Mouse (Mus musculus): ENCODE data around the gene Hdac9.
A peak's percentile ranks its signal among the peaks of the same experiment; 100 is the strongest.

Hdac9 gene

DNA sequence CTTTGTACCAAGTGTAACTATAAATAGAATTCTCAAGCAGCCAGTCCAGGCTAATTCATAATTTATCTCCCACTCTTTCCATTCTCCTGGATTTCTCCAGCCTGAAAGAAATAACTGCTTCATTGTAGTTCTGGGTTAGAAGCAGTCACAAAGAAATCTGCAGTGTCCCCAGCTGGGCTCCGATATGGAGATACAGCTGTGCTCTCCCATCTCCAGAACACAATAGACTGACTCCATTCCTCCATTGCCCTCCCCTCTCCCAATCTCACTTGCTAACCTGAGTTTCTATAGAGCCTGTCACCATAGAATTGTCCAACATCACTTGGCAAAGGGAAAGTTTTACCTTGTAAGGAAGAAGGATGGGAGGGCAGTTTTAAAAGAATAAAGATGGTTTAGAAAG lies 218.9 kb downstream of the Hdac9 start:
- no peak for DNase-seq (ENCODE audit: low spot score in 2 of 2)

DNA sequence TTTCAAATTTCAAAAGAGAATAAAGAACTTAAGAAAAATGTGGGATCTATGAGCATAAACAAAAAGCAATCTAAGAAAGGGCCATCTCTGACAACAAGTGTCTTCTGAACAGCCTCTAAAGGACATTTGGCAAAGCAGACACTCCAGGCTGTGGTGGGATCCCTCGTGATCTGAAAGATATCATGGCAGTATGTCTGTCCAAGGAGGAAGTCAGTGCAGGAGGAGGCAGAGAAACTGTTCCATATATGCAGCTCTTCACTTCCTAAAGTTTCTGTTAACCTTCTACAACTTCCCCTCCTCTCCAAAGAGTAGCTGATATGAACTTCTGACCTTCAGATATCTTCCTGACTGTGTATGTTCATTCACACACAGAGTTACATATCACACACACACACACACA lies 220.2 kb downstream of the Hdac9 start:
- DNase-seq (ENCODE audit: low spot score in 2 of 2), result no peak

DNA sequence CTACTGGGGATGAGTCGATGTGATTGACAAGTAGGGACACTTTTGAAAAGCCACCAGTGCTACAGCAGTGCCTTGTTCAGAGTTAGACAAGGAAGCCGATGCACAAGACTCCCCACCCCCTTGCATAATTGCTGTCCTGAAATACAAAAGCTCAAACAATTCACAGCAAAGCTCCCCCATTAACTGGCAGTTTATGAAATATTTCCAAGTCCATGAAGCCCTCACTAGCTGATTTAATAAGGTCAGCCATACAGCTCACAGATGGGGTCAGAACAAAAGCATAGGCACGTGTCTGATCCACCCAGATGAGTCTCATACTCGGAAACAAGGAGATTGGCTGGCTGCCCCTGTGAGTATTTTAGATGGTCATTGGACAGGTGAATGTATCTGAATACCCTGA lies 228.0 kb downstream of the Hdac9 start:
- DNase-seq (ENCODE audit: low spot score in 2 of 2), result no peak

DNA sequence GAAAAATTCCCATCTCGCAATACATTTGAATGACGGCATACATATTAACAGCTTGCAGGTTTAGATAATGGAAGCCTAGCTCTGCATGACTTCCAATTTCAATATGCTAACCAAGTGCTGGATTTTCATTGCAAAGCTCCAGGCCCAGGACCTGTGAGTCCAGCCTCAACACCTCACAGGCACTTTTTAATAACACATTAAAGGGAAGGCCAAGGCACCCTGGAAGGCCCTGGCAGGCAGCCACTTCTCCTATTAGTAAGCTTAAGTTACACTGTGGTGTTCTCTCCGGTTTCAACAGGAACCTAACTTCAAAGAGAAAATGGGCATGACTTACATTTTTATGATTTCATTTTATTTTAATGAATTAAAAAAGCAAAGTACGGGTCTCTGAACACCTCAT lies 233.5 kb downstream of the Hdac9 start:
- DNase-seq (ENCODE audit: low spot score in 2 of 2), result no peak

DNA sequence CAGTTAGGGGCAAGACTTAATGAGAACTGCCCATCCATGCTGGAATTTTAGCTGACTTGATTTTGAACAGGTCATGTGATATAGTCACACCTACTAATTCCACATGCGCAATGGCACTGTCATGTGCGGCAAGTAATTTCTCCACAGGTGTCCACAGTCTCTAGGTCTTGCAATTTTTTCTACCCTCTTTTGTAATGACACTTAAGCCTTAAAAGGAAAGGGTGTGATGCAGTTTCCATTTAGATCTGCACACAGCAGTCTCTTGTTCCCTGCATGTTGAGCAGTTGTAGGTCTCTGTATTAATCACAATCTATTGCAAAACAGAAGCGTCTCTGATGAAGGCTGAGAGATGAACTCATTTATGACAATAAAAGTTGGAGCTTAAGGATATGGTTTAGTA lies 234.2 kb downstream of the Hdac9 start:
- DNase-seq (ENCODE audit: low spot score in 2 of 2), result no peak

DNA sequence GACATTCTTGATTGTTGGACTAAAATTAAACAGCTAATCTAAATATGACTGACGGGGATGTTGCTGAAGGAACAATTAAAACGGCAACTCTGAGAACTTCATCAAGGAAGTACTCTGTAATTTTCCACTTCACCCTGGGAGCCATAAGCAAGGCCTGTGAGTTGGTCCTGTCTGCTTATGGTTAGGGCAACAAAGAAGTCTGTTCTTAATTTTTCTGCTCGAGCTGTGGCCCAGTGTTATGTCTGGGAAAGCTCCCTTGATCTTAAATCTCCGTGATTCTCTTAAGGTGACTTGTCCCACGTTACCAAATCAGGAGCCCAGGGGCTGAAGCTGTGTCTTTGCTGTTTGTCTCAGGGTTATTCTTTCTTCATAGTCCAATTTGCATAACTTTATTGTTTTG lies 236.3 kb downstream of the Hdac9 start:
- no peak for DNase-seq (ENCODE audit: low spot score in 2 of 2)

DNA sequence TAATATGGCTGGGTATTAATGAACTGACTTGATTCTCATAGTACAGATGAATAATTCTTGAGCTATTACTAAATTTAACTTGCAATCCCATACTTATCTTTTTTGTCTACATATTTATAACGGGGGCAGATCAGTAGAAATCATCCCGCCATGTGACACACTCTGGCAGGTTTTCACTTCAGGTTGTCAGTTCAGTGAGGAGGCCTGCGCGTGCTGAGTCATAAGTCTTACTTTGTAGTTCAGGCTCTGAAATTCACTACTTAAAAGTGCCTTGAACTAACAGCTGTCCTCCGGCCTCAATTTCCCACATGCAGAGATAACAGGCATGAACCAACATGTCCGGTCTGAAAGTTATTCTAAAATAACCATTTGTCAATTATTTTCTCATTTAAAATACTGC lies 239.8 kb downstream of the Hdac9 start:
- no peak for DNase-seq (ENCODE audit: low spot score in 2 of 2)

DNA sequence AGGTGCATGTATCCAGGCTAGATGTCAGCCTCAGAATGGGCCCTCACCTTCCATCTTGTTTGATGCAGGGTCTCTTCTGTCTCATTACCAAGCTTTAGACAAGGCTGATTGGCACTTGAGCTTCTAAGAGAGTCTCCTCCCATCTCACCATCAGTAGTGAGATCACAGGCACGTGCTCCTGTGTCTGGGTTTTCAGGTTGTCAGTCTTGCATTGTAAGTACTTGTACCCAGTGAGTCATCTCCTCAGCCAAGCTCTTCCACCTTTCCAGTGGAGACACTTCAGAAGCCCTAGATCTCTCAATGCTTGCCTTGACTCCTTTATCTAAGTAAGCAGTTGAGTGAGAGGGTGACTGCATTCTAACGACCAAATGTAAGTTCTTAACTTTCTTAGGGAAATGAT lies 242.7 kb downstream of the Hdac9 start:
- DNase-seq (ENCODE audit: low spot score in 2 of 2), result no peak

DNA sequence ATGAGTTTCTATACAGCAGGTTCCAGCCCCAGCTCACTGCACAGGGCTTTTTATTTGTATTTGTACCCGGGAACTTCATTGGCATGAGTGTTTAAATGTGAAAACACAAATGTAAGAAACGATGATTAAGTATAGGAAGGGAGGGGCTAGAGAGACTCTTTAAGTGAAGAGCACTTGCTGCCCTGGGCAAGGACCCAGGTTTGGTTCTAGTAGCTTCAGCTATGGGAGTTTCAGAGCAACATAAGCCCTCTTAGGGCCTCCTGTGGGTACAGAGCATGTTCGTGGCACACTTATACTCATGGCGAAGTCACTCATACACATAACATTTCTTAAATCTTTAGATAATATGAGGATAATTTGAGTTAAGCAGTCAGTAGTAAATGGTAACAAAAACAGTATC lies 243.4 kb downstream of the Hdac9 start:
- no peak for DNase-seq (ENCODE audit: low spot score in 2 of 2)

DNA sequence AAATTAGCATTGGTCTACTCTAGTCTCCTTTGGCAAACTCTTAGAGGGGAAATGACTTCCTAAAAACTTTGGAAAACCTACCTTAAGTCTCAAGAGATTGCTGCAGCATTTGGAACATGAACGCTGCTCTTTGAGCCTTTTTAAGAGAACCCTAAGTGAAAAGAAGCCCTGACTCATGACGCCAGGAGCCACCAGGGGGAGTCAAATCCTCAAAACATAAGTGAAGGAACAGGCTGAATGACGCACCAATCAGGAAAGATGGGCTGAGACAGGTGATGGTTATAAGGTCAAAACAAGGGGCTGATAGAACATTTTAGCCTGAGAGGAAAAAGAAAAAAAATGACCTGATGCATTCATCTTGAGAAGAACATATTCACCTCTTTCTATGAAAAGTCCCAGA lies 252.1 kb downstream of the Hdac9 start:
- peak; percentile 63 to 72 for DNase-seq (ENCODE audit: low spot score in 2 of 2)

DNA sequence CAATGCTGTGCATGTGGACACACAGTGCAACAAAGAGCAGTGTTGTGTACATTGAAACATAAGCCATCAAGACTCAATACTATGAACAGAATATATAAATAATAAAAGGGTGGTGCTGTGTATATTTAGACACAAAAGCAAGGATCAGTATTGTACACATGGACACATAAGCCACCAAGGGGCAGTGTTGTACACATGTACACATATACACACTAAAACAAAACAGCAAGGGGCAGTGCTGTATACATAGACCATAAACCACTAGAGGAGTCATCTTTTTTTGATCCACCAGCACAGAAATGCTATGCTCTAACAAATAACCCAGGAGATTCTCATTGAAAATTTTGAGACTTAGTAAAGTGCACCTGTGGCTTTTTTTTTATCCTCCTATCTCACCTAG lies 255.5 kb downstream of the Hdac9 start:
- DNase-seq (ENCODE audit: low spot score in 2 of 2), result no peak

DNA sequence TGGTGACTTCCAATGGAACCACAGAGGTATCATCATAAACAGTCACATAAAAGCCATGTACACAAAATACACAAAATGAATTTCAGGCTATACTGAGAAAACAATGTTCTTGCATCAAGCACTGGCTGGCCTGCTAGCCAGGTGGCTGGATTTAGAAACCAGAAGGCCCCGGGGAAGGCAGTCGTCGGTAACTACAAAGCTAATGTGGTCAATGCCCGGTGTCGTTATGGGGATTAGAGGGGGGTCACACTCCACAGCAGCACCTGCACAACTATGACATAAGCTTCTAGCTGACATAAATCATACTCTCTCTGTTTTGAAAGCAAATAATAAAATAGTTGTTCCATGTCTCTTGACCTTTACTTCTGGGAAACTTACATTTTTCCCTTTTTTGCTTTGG lies 256.9 kb downstream of the Hdac9 start:
- no peak for DNase-seq (ENCODE audit: low spot score in 2 of 2)

DNA sequence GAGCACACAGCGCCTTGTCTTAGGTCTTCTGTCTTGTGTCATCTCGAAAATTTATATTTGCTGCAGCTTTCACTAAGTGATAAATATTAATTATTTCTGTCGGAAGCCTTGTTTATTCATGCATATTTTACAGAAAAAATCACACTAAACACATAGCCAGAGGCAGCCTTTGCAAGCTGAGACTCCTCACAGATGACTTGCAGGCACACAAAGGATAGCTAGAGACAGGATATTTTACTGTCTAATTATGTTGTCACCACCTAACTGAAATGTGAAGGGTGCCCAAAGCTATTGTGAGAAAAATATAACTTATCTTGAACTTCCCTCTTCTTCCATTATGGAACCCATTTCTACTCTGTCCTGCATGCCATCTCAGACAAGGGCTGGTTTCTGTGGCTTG lies 258.3 kb downstream of the Hdac9 start:
- DNase-seq (ENCODE audit: low spot score in 2 of 2), result no peak

DNA sequence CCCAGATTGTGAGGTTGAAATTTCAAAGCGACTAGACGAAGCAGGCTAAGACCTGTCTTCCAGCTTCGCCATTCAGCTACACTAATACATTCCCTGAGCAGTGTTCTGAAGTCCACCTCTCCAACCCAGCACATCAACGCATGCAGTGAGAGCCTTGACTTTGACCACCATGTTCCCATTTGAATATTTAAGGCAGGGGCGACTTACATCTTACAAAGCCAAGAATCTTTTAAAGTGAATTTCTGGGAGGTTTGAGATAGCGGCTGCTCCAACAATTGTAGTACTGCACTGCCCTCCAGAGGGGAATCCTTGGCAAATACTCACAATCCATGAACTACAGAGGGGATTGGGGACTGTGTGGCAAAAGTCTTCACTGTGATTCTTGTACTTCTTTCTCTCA lies 258.8 kb downstream of the Hdac9 start:
- DNase-seq (ENCODE audit: low spot score in 2 of 2), result peak; percentile 8 to 10

DNA sequence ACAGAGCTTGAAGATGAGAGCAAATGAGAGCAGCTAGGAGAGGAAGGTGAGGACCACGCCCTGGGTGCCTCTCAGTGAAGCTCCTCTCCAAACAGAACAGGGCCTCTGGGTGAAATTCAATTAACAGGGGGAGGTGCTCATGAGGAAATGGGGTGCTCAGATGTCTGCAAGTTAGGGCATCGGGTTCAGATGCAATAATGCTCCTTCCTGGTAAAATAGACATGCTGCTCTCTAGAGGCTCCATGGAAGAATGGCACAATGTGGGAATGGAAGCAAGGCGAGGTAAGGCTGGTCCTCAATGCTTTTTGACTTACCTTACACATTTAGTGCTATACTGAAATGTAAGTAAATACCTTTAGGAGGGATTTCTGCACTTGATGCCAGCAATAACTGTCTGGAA lies 263.3 kb downstream of the Hdac9 start:
- no peak for DNase-seq (ENCODE audit: low spot score in 2 of 2)

DNA sequence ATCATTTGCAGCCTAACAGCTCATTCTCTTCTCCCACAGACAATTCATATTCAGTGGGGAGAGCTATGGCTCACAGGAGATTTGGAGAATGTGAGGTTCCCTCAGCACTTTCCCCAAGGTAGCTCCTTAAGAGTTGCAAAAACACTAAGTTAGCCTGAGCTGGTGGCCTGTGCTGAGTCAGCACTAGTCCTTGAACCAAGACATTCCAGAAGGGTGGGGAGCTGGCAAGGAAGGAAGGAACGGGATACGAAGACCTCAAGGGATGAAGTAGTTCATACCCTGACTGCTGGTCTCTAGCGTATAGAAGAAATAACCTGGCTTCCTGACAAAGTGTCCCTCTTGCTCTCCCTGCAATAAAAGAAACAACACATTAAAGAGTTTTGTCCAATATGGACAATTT lies 268.1 kb downstream of the Hdac9 start:
- no peak for DNase-seq (ENCODE audit: low spot score in 2 of 2)

DNA sequence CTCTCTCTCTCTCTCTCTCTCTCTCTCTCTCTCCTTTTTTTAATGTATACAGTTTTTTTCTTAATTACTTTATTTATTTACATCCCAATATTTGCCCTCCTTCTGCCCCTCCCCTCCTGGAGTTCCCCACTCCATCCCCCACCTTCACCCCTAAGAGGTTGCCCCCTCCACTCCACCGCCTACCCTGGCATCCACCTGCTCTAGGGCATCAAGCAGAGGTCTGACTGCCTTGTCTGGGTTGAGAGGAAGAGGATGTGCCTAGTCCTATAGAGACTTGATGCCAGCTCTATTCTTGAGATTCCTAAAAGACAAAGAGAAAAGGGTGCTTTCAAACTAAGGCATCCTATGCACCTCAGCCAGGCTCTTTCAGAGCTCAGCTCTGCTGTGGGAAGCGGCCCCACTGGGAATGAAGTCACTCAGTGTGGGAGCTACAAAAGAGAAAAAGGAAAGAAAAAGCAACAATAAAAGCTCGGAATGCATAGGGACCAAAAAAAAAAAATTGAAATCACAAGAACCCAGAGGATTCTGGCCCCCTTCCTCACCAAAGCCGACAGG lies 275.1 kb downstream of the Hdac9 start:
- DNase-seq (ENCODE audit: low spot score in 2 of 2), result no peak

DNA sequence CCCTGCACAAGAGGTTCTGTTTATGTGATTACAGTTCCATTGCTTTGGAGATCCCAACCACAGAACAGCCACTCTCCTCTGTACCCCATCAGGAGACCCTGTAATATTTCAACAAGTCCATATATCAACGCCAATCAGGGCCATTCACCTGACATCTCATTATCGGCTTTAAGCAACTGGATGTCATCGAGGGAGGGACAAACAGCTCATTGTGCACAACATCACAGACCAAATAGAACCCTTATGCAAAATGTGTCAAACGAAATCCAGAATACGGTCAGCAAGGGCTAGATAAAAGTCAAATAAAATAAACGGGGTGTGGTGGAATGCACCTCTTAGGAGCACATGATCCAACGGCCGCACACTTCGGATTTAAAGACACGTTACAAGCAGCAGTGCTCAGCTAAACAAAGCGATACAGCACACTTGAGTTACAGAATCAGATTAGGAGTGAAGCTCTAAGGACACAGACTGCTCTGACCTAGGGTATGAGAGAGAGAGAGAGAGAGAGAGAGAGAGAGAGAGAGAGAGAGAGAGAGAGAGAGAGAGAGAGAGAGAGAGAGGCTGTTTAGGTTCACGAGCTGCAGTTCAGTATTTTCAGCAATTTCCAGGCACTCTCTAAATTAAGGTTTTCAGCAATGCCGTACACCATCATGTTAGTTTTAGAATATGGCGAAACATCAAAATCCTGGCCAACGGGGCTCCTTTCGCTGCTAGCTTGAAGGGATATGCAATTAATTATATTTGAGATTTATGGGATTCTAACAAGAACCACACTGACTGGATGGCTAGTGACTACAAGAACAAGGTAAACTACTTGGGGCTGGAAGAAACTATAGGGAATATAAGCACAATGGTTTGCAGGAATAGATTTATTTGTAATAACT lies 279.4 kb downstream of the Hdac9 start:
- no peak for DNase-seq (ENCODE audit: low spot score in 2 of 2)

DNA sequence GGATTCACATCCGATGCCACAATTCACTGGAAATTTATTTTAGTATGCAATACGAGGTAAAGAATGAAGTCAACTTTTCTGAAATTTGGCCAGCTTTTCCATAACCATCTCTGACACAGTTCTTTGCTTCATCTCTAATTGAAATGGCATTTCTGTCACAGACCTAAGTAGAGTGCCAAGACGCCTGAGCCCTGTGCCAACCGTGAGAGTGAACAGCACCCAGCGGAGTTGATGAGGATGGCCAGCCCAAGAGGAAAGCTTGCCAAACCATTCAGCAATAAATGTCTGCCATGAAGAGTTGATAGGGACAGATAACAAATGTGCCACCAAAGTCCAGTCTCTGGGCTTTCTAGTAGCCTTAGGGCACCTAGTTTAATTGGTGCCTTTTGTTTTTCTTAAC lies 297.8 kb downstream of the Hdac9 start:
- DNase-seq (ENCODE audit: low spot score in 2 of 2), result no peak

DNA sequence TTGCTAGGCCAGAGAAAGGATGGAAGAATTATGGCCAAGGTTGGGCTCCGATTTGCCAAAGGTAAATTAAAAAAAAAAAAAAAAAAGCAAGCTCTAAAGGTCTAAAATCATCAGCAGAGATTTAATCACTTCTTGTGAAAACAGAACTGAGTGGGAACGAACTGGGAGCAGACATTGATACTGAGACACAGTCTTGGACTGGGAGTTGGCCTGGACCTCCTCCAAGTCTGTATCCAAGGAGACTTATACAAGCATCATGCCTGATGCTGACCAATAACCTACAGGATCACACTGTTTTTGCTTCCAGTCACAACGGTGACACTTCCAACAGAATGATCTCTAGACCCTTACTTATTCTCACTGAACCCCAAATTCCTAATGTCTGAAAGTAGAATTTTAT lies 298.6 kb downstream of the Hdac9 start:
- DNase-seq (ENCODE audit: low spot score in 2 of 2), result no peak

DNA sequence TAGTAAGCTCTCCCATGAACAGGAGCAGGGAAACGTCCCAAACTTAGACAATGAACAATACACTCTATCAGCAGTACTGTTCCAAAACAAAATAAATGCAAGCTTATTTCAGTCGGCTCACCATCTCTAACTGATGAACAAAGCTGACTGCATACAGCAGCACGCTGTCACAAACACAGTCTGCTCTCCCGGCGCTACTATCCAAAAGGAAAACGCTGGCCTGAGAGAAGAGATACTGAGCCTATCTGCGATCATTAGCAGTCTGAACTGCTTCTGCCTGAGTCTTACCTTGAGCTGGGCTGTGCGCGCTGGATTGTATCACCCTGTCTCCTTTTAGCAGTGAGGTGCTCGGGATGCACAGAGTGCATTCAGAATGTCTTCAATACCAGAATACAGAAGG lies 299.1 kb downstream of the Hdac9 start:
- DNase-seq (ENCODE audit: low spot score in 2 of 2), result no peak

DNA sequence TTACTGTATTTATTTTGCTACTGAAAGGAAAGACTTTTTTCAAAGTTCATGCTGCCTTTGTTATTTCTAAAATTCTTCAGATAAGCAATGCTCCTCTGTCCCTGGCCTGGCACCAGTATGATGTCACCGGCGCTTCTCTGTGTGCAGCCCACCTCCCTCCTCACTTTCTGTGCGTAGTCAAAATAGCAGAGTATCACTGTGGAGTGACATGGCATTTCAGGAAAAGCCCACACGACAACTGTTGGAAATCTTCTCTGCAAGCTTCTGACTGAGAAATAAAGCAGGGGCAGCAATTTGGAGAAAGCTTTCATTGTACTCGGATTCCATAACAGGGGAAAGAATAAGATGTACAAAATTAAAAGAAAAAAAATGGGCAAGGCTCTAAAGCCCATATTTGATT lies 302.1 kb downstream of the Hdac9 start:
- no peak for DNase-seq (ENCODE audit: low spot score in 2 of 2)

DNA sequence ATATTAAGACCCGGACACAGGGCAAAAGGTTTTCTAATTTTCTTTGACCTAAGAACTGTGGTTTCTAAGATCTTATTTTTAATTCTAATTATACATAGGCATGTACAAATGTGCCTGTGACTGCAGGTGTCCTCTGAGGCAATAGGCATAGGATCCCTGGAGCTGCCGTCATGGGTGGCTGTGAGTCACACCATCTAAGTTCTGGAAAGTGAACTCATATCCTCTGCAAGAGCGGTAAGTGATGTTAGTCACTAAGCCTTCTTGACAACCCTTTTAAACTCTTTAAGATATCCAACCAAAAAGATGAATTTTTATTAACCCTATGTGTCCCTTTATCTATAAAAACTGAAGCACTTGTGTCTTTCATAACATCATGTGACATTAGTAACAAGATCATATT lies 304.4 kb downstream of the Hdac9 start:
- DNase-seq (ENCODE audit: low spot score in 2 of 2), result no peak

DNA sequence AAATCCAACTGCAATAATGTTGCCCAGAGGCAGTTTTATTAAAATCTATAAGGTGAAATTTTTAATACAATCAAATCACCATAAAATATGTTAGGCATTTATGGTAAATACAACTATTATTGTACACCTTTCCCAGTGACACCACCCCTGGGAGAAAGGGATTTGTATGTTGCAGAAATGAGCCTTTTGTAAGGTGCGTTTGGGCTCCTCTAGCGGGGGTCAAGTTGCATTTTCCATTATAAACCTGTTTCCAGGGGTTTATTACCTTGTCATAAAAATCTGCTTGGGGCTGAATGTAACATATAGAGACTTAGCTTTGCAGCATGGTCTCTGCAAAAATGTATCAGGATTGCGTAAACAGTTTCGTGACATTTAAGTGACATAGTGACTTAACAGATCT lies 312.4 kb downstream of the Hdac9 start:
- no peak for DNase-seq (ENCODE audit: low spot score in 2 of 2)
